Comparison of ENCODE assay signal across 8 mouse cellular contexts in the genomic region with DNA sequence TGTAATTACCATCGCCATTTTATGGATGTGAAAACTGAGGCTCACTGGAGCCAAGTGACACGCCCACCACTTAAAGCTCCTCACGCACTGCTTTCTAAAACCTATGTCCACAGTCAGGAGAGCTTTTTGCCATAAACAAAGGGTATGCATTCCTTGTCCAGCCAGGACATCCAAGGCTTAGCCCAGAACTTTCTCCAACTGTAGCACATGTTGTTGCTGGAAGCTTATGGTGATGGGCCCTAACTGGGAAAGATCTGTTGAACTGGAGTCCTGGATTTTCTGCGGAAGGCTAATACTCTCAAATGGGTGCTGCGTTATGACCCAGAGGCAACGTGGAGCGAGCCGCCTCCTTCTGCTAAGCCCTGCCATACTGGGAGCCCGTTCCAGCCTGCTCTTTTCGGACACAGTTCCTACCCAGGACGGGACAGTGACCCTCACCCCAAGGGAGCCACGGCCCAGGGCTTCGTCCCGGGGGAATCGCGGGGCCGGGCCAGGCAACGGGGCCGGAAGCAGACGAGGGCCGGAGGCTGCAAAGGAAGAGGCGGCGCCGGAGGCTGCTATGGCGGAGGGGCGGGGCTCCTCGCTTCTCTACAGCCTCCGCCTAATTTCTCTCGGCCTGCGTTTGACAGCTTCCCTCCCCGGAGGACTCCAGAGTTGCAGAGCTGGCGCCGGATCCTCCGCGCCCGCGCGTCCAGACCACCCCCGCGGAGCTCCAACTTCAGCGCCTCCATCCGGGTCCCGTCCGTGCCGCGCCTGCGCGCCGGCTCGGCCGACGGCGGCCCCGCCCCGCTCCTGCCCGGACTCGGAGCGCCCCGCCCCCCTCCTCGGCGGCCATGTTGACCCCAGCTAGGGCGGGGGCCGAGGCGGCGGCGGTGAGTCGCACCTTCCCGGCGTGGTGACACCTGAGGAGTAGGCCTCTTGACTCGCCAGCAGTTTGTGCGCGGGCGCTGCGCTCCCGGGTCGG. TPM values are rescaled to one million over a fixed set of nuclear protein-coding genes. Genes with fewer than 3 reads are reported as not detected.
A peak's percentile ranks its signal among the peaks of the same experiment; 100 is the strongest.
DNase-seq lines count a peak whose midpoint lies in the region; ATAC-seq and TF ChIP-seq lines count a peak whose summit lies in the region.

A gene (minus strand): TSS at position 767 of the 964 bp plus-strand sequence.

- ATAC-seq in lung, postnatal 0 days: peak; percentile 89

- H3K36me3 ChIP-seq in hindbrain, embryonic 10.5 days: peaks cover 16% of the 10 kb centered on the region
- 0 out of 2 replicates have a peak, but pooled peaks cover 3% of the 10 kb centered on the region for H3K36me3 ChIP-seq in lung, postnatal 0 days (ENCODE audit: insufficient read depth, low read length)

- peak within 1 kb of the TSS; percentile 97 for H3K27ac ChIP-seq in hindbrain, embryonic 10.5 days
- peak within 1 kb of the TSS; percentile 99 for H3K27ac ChIP-seq in lung, postnatal 0 days (ENCODE audit: low read length)

- peaks cover 76% of the 10 kb centered on the region for H3K4me1 ChIP-seq in hindbrain, embryonic 10.5 days (replicated peaks)
- peaks cover 17% of the 10 kb centered on the region for H3K4me1 ChIP-seq in lung, postnatal 0 days (ENCODE audit: insufficient read depth, low read depth, low read length)

- H3K27me3 ChIP-seq in hindbrain, embryonic 10.5 days (ENCODE audit: insufficient read depth, poor library complexity, severe bottlenecking): no peaks in the 10 kb centered on the region
- no peaks in the 10 kb centered on the region for H3K27me3 ChIP-seq in lung, postnatal 0 days (replicated peaks; ENCODE audit: insufficient read depth, low read length)

- TF ChIP-seq EP300 in lung, postnatal 0 days (IDR thresholded peaks at IDR 0.05): 0 out of 2 replicates have a peak, but pooled peaks have one; percentile 32

- DNase-seq in Muller cell, postnatal 12 days (ENCODE audit: inconsistent ontology term): peak; percentile 94
- peak; percentile 92 for DNase-seq in cerebellum, adult 9-10 months
- peak; percentile 79 to 95 for DNase-seq in frontal cortex, adult 2 months (ENCODE audit: extremely low spot score in 1 of 2, low spot score in 1 of 2)
- peak; percentile 94 for DNase-seq in hindbrain, embryonic 10.5 days (ENCODE audit: low spot score)
- DNase-seq in layer of hippocampus, postnatal 10 days (ENCODE audit: low spot score in 2 of 2): peak; percentile 91 to 97
- peak; percentile 95 for DNase-seq in lung, postnatal 0 days (ENCODE audit: low spot score)
- peak; percentile 94 for DNase-seq in ovary, postnatal 14 days (ENCODE audit: low spot score)
- DNase-seq in thymus, postnatal 10 days (ENCODE audit: low spot score in 2 of 2): peak; percentile 85 to 97

- whole genome bisulfite sequencing in hindbrain, embryonic 10.5 days: under 1% methylated on average over 76 of the region's 76 CpGs
- WGBS in lung, postnatal 0 days: 4% methylated on average over 62 of the region's 76 CpGs

- H3K9me3 ChIP-seq in hindbrain, embryonic 10.5 days: no peaks in the 10 kb centered on the region
- no peaks in the 10 kb centered on the region for H3K9me3 ChIP-seq in lung, postnatal 0 days (ENCODE audit: low read length)

- peak within 1 kb of the TSS; percentile 75 for H3K9ac ChIP-seq in lung, postnatal 0 days (replicated peaks; ENCODE audit: low read depth)

- no peak for TF ChIP-seq CTCF in lung, postnatal 0 days (IDR thresholded peaks at IDR 0.05)

- peak within 1 kb of the TSS; percentile 76 for H3K4me3 ChIP-seq in hindbrain, embryonic 10.5 days
- peak within 1 kb of the TSS; percentile 71 for H3K4me3 ChIP-seq in lung, postnatal 0 days (ENCODE audit: low read depth, low read length)

- peak within 1 kb of the TSS; percentile 76 for H3K4me2 ChIP-seq in lung, postnatal 0 days (replicated peaks; ENCODE audit: low read depth, low read length)

RNA-seq across cellular contexts. Expression of the gene that starts here (rescaled TPM):
- polyA plus RNA-seq in frontal cortex, adult 2 months (2012; rRNA removed): 7.5 and 8.2 TPM in 2 replicates
- polyA plus RNA-seq in hindbrain, embryonic 10.5 days (2016; fragmentation: Nextera tagmentation; extraction: Ambion mirVana): 14.5 and 16.8 TPM in 2 replicates
- 10 to 100 TPM in 1 of 2 experiments, 1 to 10 TPM in 1; 9.2 to 10.8 TPM for total RNA-seq in layer of hippocampus, postnatal 10 days (2021)
- 17.3 and 17.8 TPM in 2 replicates for polyA plus RNA-seq in lung, postnatal 0 days (2015; fragmentation: Nextera tagmentation; extraction: Ambion mirVana)

Comparison
In these comparisons a context has a peak if more than half of its experiments do, and no peak if none do; other contexts are left out.
1. Peak in every context shown above with its lines: DNase-seq, ATAC-seq, H3K4me3 ChIP-seq and H3K27ac ChIP-seq.